Mouse (Mus musculus): ENCODE data around the gene Krt25.

DNA sequence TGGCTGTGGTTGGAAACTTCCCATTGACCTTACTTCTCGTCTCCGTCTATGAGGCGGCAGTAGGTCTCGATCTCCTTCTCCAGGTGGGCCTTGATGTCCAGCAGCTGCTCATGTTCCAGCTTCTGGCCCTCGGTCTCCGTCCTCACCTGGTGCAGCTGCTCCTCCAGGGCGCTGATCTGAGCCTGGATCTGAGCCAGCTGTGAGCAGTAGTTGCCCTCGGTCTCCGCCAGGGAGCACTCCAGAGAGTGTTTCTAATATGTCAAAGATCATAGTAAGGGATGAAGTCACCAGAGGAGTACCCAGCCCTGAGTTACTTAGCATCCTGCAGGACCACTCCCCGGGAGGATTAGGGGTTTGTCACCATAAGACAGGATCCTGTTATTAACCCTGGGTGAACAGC lies 44.0 kb upstream of the Krt25 start:
- TF ChIP-seq CTCF (IDR thresholded peaks at IDR 0.05; ENCODE audit: insufficient read depth, low read depth, low read length) (no peak), POLR2A (IDR thresholded peaks at IDR 0.05; ENCODE audit: insufficient read depth, low read depth, low read length) (no peak)

All from olfactory bulb, adult 2 months (tissue).